Mouse (Mus musculus) neural tube, embryonic 14.5 days (tissue): ENCODE measurements around the gene Map7d2. TPM values are rescaled to one million over a fixed set of nuclear protein-coding genes. Genes with fewer than 3 reads are reported as not detected.

Experiments
- ATAC-seq: fragments of 200-750 bp; cut with Nextera tagmentation; 2 replicates; pipeline ENCODE4 v1.8.0; 2017; ENCODE audit warnings: low read depth, mild to moderate bottlenecking, moderate TSS enrichment, moderate library complexity
- H3K27ac ChIP-seq: fragments of 300-500 bp; sonication (generic); 2 replicates; pipeline ENCODE4 v1.5.1; 2014; ENCODE audit warnings: low read depth, mild to moderate bottlenecking, control low read depth, low read length, moderate library complexity, mixed read lengths
- H3K27me3 ChIP-seq: fragments of 300-500 bp; sonication (generic); 2 replicates; pipeline ENCODE4 v1.6.1; 2014; ENCODE audit warnings: low read length; ENCODE audit not compliant: control insufficient read depth, insufficient read depth
- H3K36me3 ChIP-seq: fragments of 300-500 bp; sonication (generic); 2 replicates; pipeline ENCODE4 v1.6.1; 2014; ENCODE audit warnings: low read length, mixed read lengths; ENCODE audit not compliant: control insufficient read depth, insufficient read depth
- H3K4me1 ChIP-seq: fragments of 300-500 bp; sonication (generic); 2 replicates; pipeline ENCODE4 v1.6.1; 2014; ENCODE audit warnings: low read length; ENCODE audit not compliant: control insufficient read depth, insufficient read depth
- H3K4me2 ChIP-seq: fragments of 300-500 bp; sonication (generic); 2 replicates; pipeline ENCODE4 v1.6.1; 2014; ENCODE audit warnings: mild to moderate bottlenecking, low read depth, low read length, control low read depth
- H3K4me3 ChIP-seq: fragments of 300-500 bp; sonication (generic); 2 replicates; pipeline ENCODE4 v1.5.1; 2014; ENCODE audit warnings: low read depth, low read length, control low read depth, mixed read lengths
- H3K9ac ChIP-seq: fragments of 300-500 bp; sonication (generic); replicated peaks from 2 replicates; pipeline ENCODE4 v1.6.1; 2014; ENCODE audit warnings: low read depth, mild to moderate bottlenecking, control low read depth, low read length, mixed read lengths
- H3K9me3 ChIP-seq: fragments of 300-500 bp; sonication (generic); 2 replicates; pipeline ENCODE4 v1.6.1; 2016; ENCODE audit warnings: low read length; ENCODE audit not compliant: control insufficient read depth
- WGBS: fragments of 180-500 bp; shearing (Covaris S2); extraction: QIAGEN DNeasy Blood & Tissue Kit; methylation state at CpG from one replicate; pipeline ENCODE4 v1.1.7; 2014; 5-methylcytosine and 5-hydroxymethylcytosine counted together
- polyA plus RNA-seq: library from polyadenylated mRNA; unstranded; fragments of >200 nt; fragmentation: Nextera tagmentation; extraction: Ambion mirVana; gene quantifications from 2 replicates; pipeline ENCODE4 v1.2.1, GENCODE M21; 2014

Gene Map7d2
- polyA plus RNA-seq, 1 experiment from 2014 or later, result 44.7 TPM

DNA sequence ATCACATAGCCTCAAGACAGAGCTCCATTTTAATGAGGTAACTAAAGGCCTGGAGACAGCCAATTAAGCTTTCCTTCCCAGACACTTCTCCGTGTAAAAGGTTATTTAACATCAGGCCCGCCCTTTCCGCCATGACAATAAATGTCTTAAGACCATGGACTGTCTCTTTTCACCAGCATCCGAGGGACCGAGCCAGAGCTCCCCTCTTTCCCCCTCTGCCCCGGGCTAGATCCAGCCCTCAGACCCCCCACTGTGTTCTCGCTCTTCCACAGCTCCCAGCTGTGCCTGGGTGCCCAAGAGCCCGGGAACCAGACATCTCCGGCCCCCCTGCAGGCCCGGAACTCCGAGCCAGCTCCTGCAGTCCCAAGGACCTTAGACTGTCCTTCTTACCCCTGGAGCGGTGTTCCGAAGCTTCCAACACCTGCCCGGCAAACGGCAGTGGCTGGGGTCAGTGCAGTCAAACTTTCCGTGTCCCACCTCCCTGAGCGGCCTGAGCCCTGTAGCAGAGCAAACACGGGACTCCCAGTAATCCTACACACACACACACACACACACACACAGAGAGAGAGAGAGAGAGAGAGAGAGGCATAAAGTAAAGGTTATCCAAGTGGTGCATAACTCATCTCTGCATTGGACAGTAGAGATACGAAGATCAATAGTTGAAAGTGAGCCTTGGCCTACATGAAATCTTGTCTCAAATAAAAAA, 94.1 kb downstream of the Map7d2 start:
- H3K27me3 ChIP-seq, result no peaks in the 10 kb centered on the region
- WGBS, result 58% methylated on average over 19 of the region's 19 CpGs
- H3K4me2 ChIP-seq, result no peak overlapping the region
- H3K4me1 ChIP-seq, result no peaks in the 10 kb centered on the region
- H3K36me3 ChIP-seq, result no peaks in the 10 kb centered on the region
- ATAC-seq, result no peak; the same call in 1 of the 2 replicates
- no peaks in the 10 kb centered on the region for H3K9me3 ChIP-seq
- no peak overlapping the region for H3K27ac ChIP-seq
- no peak overlapping the region for H3K9ac ChIP-seq
- H3K4me3 ChIP-seq, result no peak overlapping the region

DNA sequence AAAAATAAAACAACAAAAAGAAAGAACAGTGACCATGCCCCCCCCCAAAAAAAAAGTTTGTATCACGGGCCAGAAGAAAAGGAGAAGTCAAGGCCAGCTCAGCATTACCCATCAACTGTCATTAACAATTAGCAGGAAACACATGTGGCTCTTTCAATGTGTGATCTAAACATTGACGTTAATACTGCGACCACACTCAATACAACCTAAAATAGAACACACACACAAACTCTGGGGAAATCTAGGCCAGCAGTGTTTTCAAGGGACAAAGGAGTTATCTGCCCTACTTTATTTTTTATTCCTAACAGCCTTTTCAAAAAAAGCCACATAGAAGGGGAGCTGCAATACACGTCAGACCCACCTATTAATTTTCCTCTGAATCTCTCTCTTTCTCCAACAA, 94.7 kb downstream of the Map7d2 start:
- H3K4me3 ChIP-seq, result no peak overlapping the region

DNA sequence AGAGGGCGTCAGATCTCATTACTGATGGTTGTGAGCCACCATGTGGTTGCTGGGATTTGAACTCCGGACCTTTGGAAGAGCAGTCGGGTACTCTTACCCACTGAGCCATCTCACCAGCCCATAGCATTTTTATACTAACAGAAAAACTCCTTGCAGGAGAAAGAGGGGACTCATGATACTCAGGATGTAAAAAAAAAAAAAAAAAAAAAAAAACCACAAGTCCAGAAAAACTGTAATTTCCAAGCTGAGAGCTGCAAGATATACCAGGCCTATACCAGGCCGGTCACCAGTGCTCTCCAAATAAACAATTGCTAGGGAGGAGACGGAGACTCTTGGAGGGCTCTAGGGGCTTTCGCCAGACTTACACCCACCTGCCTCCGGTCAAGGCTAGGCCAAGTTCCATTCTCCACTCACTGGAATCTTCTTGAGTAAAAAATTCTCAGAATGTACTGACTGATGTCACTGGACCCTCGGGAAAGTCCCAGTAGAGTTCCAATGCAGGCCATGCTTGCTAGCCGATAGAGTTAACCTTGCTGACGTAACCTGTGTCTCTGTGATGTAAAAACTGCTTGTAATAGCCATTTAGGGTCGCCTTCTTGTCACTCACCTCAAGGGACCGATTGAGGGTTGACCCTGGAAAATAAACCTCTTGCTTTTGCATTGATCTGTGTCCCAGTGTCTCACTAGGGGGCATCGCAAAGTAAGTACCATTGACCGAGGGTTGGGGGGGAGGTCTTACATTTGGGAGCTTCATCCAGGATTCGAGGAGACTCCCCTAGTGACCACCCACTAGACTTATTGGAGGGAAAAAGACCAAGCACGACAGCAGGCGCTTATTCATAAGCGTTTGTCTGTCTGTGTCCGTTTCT, 95.7 kb downstream of the Map7d2 start:
- H3K9me3 ChIP-seq, result no peaks in the 10 kb centered on the region

More for the DNA sequence above, 94.7 kb downstream of the Map7d2 start:
- Histone ChIP-seq H3K36me3 (no peaks in the 10 kb centered on the region), H3K27ac (no peak overlapping the region), H3K9ac (no peak overlapping the region), H3K9me3 (no peaks in the 10 kb centered on the region), H3K4me2 (no peak overlapping the region), H3K27me3 (no peaks in the 10 kb centered on the region), H3K4me1 (no peaks in the 10 kb centered on the region)
- WGBS, result 73% methylated on average over 4 of the region's 4 CpGs
- no peak for ATAC-seq

DNA sequence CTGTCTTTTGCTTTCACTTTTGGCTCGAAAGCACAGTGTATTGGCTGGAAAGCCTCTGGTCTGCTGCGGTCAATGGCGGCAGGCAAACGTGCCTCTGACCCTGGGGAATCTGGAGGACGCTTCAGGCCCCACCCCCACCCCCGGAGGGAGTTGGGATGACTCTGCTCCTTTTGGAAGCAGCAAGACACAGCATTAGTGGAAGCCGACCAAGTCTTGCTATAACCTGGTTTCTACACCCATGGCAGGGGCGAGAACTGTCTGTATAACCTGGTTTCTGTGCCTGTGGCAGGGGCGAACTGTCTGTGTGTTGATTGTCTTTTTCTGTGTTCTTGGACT, 96.3 kb downstream of the Map7d2 start:
- ATAC-seq, result no peak
- 77% methylated on average over 9 of the region's 9 CpGs for WGBS

More for the DNA sequence above, 95.7 kb downstream of the Map7d2 start:
- Histone ChIP-seq H3K4me3 (no peak overlapping the region), H3K9ac (no peak overlapping the region), H3K36me3 (no peaks in the 10 kb centered on the region), H3K27me3 (no peaks in the 10 kb centered on the region), H3K4me2 (no peak overlapping the region), H3K4me1 (no peaks in the 10 kb centered on the region), H3K27ac (no peak overlapping the region)
- ATAC-seq, result no peak
- WGBS, result 80% methylated on average over 19 of the region's 19 CpGs

DNA sequence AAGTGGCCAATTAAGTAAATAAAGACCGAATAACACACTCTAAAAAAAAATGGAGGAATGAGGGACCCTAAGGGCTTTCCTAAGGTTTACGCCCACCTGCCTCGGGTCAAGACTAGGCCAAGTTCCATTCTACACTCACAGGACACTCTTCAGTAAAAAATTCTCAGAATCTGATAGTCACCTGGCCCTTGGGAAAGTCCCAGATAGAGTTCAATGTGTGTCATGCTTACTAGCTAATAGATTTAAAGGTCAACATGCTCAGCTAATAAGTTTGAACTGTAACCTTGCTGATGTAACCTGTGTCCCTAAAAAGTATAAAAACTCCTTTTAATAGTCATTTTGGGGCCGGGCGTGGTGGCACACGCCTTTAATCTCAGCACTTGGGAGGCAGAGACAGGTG, 101.2 kb downstream of the Map7d2 start:
- no peaks in the 10 kb centered on the region for H3K36me3 ChIP-seq
- H3K4me2 ChIP-seq, result no peak overlapping the region
- no peaks in the 10 kb centered on the region for H3K9me3 ChIP-seq
- no peak for ATAC-seq
- no peaks in the 10 kb centered on the region for H3K27me3 ChIP-seq
- WGBS, result 92% methylated on average over 6 of the region's 6 CpGs
- H3K4me3 ChIP-seq, result no peak overlapping the region
- no peak overlapping the region for H3K9ac ChIP-seq
- no peaks in the 10 kb centered on the region for H3K4me1 ChIP-seq
- no peak overlapping the region for H3K27ac ChIP-seq

More for the DNA sequence above, 96.3 kb downstream of the Map7d2 start:
- Histone ChIP-seq H3K4me1 (no peaks in the 10 kb centered on the region), H3K9ac (no peak overlapping the region), H3K36me3 (no peaks in the 10 kb centered on the region), H3K4me3 (no peak overlapping the region), H3K27ac (no peak overlapping the region), H3K4me2 (no peak overlapping the region), H3K9me3 (no peaks in the 10 kb centered on the region), H3K27me3 (no peaks in the 10 kb centered on the region)

DNA sequence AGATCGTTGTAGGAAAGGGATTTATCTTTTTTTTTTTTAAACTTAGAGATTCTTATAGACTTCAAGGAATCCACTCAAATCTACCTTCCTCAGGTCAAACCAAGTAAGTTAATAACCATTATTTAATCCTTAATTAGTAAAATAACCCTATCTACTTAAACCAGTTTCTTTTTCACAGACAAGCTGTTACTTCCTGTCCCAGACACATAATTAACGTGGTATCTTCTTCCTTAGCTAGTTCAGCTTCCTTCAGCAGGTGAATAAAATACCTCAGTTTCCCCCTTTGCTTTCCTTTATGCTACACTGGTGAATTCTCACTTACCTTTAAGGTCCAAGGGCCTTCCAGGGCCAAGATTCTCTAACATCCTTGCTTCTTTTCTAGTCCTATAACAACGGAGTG, 107.4 kb downstream of the Map7d2 start:
- no peak overlapping the region for H3K4me2 ChIP-seq
- H3K4me3 ChIP-seq, result no peak overlapping the region
- H3K4me1 ChIP-seq, result no peaks in the 10 kb centered on the region
- no peak overlapping the region for H3K27ac ChIP-seq
- ATAC-seq, result no peak
- no peaks in the 10 kb centered on the region for H3K9me3 ChIP-seq
- 69% methylated on average over 3 of the region's 3 CpGs for WGBS
- H3K27me3 ChIP-seq, result no peaks in the 10 kb centered on the region
- H3K9ac ChIP-seq, result no peak overlapping the region
- no peaks in the 10 kb centered on the region for H3K36me3 ChIP-seq

DNA sequence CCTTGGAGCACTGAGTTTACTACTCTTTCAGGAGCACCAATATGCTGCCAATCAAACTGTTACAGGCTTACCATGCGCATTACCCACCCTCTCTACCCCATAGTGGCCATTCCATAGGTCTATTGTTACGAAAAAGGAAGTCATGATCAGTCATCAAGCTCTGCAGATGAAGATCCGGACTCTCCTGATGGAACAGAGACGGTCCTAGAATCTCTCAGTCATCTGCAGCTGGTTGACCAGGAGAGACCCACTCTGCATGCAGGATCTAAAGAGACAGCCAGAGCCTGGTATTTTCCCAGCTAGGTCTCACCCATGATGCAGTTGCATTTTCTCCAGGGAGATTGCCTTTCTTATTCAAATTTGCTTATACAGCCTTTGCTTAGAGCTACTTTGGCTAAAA, 108.3 kb downstream of the Map7d2 start:
- ATAC-seq, result no peak
- no peak overlapping the region for H3K27ac ChIP-seq

DNA sequence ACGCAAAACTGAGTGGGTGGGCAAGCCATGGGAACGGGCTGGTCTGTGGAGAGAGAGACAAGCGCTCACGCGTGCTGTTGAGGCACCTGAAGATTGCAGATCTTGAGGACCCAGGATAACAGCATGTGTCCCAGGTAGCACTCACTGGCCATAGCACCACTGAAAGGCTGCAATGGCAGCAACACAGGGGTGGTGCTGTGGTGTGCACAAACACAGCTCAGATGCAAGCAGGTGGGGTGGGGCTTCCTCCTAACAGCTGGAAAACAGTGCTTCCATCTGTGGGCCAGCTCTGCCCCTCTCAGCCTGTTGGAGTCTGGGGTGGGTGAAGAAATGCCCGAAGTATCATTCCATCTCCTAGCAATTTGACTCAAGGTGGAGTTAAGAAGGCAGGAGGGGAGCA, 112.0 kb downstream of the Map7d2 start, which contains the start of gene Bclaf3:
Gene Bclaf3, plus strand, starts transcription at position 301 of the 400 bp plus-strand sequence.
- Histone ChIP-seq H3K4me3 (no peak within 1 kb of the TSS), H3K36me3 (no peaks in the 10 kb centered on the region), H3K4me2 (no peak within 1 kb of the TSS), H3K27ac (no peak within 1 kb of the TSS), H3K9ac (no peak within 1 kb of the TSS), H3K27me3 (no peaks in the 10 kb centered on the region), H3K4me1 (no peaks in the 10 kb centered on the region), H3K9me3 (no peaks in the 10 kb centered on the region)
- WGBS, result 85% methylated on average over 6 of the region's 6 CpGs
- no peak for ATAC-seq

More for the DNA sequence above, 108.3 kb downstream of the Map7d2 start:
- Histone ChIP-seq H3K4me1 (no peaks in the 10 kb centered on the region), H3K9me3 (no peaks in the 10 kb centered on the region), H3K9ac (no peak overlapping the region), H3K4me2 (no peak overlapping the region), H3K36me3 (no peaks in the 10 kb centered on the region), H3K4me3 (no peak overlapping the region), H3K27me3 (no peaks in the 10 kb centered on the region)
- 75% methylated on average over 4 of the region's 4 CpGs for WGBS

DNA sequence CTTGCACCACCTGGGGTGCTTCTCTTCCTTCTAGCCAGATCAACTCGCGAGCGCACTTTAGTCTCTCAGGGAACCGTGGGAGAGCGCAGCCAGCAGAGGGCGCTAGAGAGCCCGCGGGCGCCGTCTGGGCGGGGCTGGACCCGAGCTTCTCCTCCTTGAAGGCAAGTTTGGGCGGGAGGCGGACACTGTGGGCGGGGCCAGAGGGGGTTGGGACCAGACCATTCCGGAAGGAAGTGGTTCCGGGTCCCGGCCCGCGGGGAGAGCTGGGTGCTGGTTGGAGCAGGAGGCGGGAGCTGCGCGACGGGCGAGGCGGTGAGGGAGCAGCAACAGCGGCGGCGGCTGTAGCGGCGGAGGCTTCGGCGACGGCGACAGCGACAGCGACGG, 118.0 kb downstream of the Map7d2 start:
- Histone ChIP-seq H3K36me3 (no peaks in the 10 kb centered on the region), H3K9me3 (no peaks in the 10 kb centered on the region), H3K4me2 (peak overlapping the region; percentile 41; the same call in 1 of the 2 replicates), H3K27me3 (no peaks in the 10 kb centered on the region), H3K4me3 (peak overlapping the region; percentile 53), H3K27ac (peak overlapping the region; percentile 72), H3K9ac (peak overlapping the region; percentile 64), H3K4me1 (no peaks in the 10 kb centered on the region)
- ATAC-seq, result peak; percentile 98
- WGBS, result 8% methylated on average over 25 of the region's 38 CpGs
